Mouse (Mus musculus) thymus, postnatal 36 days (tissue): Measurements from ENCODE around the gene Bsdc1.

Source experiments
- DNase-seq, 2 experiments: peaks; one replicate each; pipeline ENCODE4 v3.0.0; 2022; ENCODE audit warnings: mixed read lengths in 2 of 2

The Bsdc1 gene

DNA sequence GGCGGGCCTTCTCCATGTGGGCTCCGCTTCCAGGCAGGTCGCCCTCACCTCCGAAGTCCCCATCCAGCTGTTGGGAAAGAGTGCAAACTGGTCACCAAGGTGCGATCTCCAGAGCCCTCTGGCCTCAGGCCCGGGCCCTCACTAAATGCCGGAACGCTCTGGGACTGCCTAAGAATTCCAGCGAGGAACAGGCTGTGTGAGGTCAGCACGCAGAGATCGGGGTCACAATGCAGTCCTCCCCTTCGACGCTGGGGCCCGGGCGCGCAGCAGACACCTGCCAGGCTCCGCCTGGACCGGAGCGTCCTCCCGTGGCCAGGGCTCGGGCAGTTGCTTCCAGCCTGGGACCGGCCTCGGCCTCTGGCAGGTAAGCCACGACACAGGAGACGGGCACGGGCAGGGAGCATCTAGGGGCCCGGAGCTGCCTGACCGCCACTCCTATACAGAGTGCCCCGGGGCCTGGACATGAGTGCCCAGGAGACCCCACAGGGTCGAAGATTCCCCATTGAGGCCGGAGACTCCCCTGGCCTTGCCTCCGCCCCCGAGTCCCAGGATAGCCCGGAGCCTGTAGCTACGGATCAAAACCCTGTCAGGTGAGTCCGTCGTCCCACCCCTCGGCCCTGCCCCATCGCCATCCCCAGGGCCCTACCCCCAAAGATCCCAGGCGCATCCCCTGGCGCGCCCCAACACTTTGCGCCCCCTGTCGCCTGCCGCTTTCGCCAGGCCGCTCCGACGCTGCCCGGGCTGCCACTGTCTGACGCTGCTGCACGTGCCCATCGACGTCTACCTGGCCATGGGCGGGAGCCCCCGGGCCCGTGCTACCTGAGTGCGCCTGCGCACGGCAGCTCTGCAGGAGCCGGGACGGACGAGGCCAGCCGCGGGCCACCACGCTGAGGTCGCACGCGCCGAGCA is 29.8 kb downstream of the Bsdc1 start, which contains the start of the genes Tssk3 and Fam229a:
Gene Tssk3 (minus strand): TSS at position 51 of the 909 bp plus-strand sequence.
Gene Fam229a (plus strand): TSS at position 219 of the 909 bp plus-strand sequence.
- DNase-seq: peak; percentile 23 to 49

GRCm38 (mm10) chr4:129494681-129495080 is 33.3 kb downstream of the Bsdc1 start:
- DNase-seq: no peak

- no peak for DNase-seq
Observed at GRCm38 (mm10) chr4:129495672-129496562, 34.5 kb downstream of the Bsdc1 start.

- DNase-seq: peak; percentile 16 to 33
Observed at GRCm38 (mm10) chr4:129496631-129497030, 35.2 kb downstream of the Bsdc1 start.

GRCm38 (mm10) chr4:129498941-129499340 is 37.6 kb downstream of the Bsdc1 start:
- no peak for DNase-seq

GRCm38 (mm10) chr4:129500017-129500416 is 38.6 kb downstream of the Bsdc1 start:
- no peak for DNase-seq

- DNase-seq: peak; percentile 82 to 85
Observed at GRCm38 (mm10) chr4:129500607-129501566, 39.5 kb downstream of the Bsdc1 start.

- no peak for DNase-seq
Observed at GRCm38 (mm10) chr4:129502327-129502888, 41.0 kb downstream of the Bsdc1 start.

- no peak for DNase-seq
Observed at GRCm38 (mm10) chr4:129502901-129503444, 41.6 kb downstream of the Bsdc1 start.

- no peak for DNase-seq
Observed at GRCm38 (mm10) chr4:129505511-129505910, 44.1 kb downstream of the Bsdc1 start.

- DNase-seq: no peak
Observed at GRCm38 (mm10) chr4:129507434-129508236, 46.3 kb downstream of the Bsdc1 start.

DNA sequence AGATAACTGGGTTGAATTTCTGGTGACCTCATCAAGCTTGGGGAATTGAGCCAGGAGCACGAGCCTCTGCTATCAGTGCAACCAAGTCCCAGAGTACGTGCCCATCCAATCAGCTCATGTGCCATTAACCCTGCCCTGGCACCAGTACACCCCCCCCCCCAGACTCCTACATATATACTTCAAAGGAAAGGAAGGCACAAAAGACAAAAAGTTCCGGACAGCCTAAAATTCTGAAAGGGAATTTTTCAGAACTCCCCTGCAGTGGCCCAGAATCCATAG is 46.8 kb downstream of the Bsdc1 start:
- no peak for DNase-seq

DNA sequence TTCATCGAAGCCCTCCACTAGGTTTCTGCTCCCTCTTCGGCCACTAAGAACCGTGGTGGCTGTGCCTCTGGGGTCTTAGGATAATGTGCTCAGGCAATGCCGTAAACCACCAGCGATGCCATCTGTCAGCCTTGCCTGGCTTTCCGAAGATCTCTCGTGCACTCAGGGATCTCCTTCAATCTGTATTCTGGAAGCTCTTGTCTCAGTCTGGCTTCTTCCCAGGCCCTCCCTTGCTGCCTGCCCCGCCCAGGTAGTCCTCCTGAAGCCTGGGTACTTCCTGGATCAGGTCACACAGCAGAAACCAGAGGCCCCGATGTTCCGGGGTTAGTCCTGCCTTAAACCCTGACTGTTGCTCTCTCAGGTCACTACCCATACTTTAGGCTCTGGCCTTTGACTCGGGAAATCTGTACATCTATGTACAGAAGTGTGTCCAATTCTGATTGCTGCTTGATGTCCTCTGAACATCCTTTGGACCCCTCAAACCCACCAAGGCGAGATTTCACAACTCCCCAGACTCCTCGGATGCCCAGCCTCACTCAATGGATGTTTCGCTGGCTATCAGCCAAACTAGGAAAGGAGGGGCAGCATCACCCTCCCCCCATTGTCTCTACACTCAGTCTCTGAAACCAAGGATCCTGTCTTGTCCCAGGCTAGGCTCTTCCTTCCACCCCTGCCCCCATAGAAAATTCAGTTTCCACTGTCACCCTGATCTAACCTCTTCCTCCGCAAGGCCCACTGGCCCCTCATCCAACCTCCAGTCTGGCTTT is 47.6 kb downstream of the Bsdc1 start:
- no peak for DNase-seq

DNA sequence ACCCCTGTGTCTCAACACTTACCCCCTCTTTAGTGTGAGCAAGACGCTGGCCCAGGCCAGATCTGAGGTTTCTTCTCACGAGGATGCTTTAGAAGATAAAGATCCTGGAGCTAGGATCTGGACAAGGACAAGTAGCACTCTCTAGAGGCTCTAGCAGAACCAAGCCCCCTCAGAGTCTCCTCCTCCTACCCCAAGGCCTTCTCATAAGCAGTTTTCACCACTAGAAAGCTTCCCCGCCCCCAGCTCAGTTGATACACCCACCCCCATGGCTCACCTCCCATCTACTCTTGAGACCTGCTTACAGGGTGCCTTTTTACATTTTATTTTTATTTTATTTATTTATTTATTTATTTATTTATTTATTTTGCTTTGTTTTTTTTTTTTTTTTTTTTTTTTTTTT is 48.3 kb downstream of the Bsdc1 start:
- no peak for DNase-seq

GRCm38 (mm10) chr4:129510723-129511412 is 49.5 kb downstream of the Bsdc1 start:
- no peak for DNase-seq

DNA sequence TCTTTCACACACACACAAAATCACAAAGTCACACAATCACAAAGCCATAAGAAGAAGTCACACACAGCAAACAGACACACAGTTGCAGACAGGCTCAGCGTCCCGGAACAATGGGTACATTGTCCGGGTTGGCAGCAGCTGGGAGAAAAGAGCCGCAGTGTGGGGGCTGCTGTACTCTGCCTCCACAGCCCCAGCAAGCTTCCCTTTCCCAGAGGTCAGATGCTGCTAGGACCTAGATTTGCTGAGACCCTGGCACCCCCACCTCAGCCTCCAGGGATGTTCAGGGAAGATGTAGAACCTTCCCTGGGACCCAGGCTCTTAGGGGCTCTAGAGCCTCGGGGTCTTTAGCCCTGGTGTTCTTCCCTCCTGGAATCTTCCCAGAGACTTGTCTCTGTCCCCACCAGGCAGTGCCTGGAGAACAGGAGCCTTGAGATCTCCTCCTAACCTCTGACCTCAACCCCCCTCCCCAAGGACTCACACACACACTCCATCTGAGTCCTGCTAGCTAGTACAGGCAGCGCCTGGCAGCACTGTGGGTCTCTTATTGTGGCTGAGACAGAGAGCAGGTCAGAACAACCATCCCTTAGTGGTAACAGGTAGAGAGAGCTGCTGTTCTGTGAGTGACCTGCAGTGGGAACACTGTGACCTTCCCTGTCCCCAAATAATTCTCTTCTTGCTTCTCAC is 50.2 kb downstream of the Bsdc1 start:
- DNase-seq: no peak

- DNase-seq: peak; percentile 95
Observed at GRCm38 (mm10) chr4:129513086-129513767, 51.8 kb downstream of the Bsdc1 start, which contains the start of gene Marcksl1. Marcksl1 (plus strand) TSS chr4:129513581.

DNA sequence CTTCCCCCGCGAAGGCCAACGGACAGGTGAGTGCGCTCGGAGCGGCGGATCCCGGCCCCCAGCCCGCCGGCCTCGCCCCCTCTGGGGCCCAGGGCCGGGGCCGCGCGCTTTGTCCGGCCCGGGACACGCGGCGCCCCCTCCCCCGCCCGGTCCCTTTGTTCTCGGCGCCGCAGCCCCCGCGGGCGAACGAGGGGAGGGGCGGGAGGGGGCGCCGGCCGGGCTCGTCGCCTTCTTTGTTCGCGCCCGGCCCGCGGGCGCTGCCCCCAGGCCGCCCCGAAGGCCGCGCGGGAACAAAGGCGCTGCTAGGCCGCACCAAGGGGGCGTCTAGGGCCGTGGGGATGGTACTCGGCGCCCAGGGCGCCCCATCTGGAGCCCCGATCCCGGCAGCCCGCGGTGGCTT is 52.5 kb downstream of the Bsdc1 start:
- DNase-seq: no peak
